Mouse (Mus musculus): ENCODE results near the gene Rpl36a. TPM values are rescaled to one million over a fixed set of nuclear protein-coding genes. Genes with fewer than 3 reads are reported as not detected.
A peak's percentile ranks its signal among the peaks of the same experiment; 100 is the strongest.

The Rpl36a gene
- total RNA-seq, 2 experiments from 2014 or later, result 125 to 148 TPM

DNA sequence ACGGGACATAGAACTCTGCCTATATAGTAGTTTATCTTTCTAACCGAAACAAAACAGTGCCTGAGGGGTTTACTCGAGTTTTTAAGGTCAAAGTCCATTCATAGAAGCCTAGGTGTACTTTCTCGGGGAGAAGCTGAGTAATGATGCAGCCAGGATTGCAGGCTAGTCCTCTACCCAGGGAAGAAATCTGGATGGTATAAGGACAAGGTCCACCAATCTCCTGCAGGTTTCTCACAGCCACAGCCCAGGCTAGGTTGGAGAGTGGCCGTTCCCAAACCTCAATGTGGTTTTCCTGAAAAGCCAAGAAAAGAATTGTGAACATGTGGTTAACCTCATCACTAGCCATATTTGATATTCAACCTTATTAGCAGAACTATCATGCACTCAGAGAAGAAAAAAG, 4.4 kb downstream of the Rpl36a start:
- no peak for DNase-seq (ENCODE audit: extremely low spot score in 1 of 2, low spot score in 1 of 2)

DNA sequence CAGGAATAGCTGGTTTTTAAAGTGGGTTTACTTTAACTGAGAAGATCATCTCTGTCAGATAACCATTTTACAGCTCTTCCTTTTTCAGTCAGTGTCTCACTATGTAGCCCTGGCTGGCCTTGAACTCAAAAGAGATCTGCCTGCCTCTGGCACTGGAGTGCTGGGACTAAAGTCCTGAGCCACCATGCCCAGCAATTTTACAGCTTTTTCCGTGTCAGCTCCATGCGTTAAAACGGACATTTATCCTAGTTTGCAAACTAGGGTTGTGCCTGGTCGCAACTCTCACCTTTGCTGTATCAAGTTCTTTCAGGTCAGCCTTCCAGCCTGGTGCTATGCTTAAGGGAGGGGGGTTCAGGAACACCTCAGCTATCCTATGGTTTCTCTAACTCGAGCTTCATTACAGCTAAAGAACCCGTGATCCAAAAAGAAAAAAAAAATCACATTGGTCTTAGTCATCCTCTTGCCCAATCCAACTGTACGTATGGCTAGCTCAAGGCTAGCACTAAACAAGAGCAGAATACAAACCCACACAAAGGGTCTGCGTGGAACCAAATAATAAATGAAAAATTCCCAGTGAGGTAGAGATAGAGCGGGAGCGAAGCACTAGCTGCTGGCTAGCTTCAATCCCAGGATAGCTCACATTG, 14.6 kb downstream of the Rpl36a start:
- no peak for DNase-seq (ENCODE audit: extremely low spot score in 1 of 2, low spot score in 1 of 2)

DNA sequence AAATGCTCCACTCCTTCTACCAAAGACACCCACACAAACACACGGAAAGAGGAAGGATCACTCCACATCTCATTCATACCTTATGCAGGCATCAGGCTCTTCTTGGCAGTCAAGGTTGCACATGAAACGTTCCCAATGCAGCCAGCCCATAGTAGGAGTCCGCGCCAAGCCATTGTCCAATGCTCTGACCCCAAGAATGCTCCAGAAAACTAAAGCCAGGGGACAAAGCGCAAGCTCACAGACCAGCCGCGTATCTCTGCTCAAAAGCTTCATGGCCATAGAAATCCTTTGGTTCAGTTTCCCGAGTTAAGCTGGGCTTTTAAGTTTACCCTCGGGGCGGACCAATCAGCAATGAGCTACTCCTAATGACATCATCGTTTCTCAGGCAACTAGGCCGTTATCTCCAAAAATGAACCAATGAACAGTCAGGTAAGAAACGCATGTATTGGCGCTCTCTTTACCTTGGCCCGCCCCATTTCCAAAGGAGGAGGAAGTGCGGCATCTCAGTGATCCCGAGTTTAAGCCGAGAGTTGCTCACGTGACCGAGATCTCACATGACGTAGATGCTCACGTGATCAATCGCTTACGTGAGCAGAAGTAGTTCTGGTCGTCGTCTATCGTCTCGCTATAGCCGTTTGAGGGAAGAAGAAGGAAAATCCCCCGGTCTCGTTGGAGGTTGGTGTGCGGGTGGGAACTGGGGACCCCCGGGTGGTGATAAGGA, 15.4 kb downstream of the Rpl36a start, which contains the start of the genes Gla and Hnrnph2:
Gene Gla, minus strand, starts transcription at position 467 of the 721 bp plus-strand sequence.
Gene Hnrnph2, plus strand, starts transcription at position 521 of the 721 bp plus-strand sequence.
- peak; percentile 55 to 66 for DNase-seq (ENCODE audit: extremely low spot score in 1 of 2, low spot score in 1 of 2)

DNA sequence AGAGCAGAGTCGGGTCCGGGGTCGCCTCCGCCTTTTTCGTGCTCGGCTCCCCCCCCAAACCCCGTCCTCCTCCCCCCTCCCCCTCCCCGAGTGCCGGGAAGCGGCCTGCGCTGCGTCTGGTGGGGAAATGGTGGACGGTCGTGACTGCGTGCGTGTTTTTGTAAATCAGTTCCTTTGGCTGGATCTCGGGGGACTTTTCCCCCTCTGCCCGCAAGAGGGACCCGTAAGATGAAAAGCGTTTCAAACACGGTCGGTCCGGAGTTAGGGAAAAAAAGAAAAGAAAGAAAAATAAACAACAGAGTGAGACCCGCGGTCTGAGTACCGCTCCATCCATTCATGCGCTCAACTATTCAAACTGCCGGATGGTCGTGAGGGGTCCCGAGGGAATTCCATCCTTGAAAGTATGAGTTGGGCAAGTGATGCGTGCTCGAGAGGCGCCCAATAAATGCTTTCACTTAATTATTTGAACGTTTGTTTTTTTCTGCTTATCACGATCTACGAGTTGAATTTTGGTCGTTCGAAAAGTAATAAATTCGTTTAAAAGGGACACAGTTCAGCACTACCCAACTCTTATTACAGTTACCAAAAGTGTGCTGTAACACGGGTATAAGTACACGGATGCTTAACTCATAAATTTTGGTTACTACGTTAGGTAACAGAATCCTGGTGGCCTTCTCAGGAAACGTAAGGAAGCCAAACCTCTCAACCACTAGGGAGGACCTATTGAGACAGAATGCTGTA, 16.1 kb downstream of the Rpl36a start:
- DNase-seq (ENCODE audit: extremely low spot score in 1 of 2, low spot score in 1 of 2), result no peak

DNA sequence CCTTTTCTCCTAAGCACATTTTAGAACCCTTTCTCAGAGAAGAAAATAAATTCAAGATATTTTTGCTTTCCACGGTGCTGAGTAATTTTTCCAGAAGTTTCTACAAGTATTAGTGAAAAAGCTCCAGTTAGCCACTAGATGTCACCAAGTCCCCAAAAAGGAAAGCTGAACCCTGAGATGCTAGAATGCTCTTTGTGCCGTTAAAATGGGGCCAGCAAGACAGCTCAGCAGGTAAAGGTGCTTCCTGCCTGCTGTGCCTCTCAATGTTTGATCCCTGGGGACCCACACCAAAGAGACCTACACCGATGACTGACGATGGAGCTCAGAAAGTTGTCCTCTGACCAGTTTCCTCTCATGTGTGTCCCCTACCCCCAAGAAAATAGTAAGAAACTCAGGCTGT, 24.0 kb downstream of the Rpl36a start:
- no peak for DNase-seq (ENCODE audit: extremely low spot score in 1 of 2, low spot score in 1 of 2)

DNA sequence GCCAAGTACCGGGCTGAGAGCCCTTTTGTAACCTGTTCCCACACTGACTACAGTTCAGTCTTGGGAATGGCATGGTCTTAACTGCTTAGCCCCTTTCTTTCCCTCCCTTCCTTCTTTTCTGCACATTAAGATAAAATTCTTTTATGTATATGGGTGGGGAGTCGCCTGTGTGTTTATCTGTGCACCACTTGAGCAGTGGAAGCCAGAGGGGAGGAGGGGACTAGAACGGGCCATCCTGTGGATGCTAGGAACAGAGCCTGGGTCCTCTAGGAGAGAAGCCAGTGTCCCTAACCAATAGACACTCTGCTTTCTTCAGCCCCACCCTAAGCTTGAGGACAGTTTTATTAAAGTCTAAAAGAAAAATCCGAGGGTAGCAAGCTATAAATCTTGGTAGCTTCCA, 25.5 kb downstream of the Rpl36a start:
- DNase-seq (ENCODE audit: extremely low spot score in 1 of 2, low spot score in 1 of 2), result no peak

DNA sequence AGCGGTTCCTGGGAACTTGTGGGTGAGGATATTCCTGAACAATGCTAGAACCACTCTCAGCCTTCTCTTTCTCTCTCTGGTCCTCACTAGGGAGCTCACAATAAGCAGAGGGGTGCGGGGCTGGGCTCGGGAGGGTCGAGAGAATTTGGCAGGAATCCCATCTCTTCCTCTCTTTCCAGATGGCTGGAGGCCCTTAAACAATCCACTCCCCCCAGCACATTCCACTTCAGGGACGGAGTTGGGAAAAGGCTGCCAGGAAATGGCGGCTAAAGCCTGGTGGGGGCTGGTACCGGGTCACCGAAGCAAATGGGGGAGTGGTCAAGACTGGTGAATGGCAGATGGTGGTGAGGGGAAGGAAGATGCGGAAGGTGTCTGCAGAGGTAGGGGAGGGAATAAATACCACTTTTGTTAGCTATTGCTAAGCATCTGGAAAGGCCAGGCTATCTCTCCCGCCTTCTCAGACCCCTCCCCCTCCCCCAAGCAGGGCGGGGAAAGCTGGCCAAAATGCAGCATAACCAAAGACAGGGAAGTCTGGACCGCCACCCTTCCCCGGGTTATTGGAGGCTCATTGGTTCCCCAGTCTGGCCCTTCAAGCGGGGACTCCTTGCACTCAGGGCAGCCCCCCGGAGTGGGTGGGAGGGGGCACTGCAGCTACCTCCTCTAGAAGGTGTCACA, 27.0 kb downstream of the Rpl36a start:
- DNase-seq (ENCODE audit: extremely low spot score in 1 of 2, low spot score in 1 of 2), result peak in 1 of 2 experiments; percentile 22

DNA sequence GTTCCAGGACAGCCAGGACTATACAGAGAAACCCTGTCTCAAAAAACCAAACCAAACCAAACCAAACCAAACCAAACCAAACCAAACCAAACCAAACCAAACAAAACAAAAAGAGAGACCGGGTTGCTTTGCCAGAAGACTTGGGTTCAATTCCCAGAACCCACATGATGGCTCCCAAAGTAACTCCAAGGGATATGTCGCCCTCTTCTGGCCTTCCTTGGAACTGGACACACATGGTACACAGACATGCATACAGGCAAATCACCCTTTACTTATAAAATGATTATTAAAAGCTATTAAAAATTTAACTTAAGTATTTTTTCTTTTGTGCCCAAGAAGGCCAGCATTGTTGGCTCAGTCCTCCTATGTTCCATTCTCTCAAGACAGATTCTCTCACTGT, 28.9 kb downstream of the Rpl36a start:
- no peak for DNase-seq (ENCODE audit: extremely low spot score in 1 of 2, low spot score in 1 of 2)

DNA sequence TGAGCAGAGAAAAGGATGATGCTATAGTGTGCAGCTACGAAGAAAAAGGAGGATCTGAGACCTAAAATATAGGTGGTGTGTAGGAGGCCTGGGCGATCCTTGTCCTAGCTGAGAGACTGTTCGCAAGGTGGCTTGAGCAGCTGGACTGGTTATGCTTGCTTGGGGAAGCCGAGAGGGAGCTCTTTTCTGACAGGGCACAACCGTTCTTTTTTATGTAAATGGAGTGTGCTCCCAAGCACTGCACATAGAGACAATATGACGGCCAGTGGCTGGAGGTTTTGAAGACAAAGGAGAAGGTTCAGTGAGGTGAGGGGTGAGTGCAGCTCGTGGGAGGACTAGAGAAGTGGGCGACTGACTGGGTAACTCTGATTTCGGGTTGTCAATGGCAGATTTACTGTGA, 34.2 kb downstream of the Rpl36a start:
- DNase-seq (ENCODE audit: extremely low spot score in 1 of 2, low spot score in 1 of 2), result no peak

DNA sequence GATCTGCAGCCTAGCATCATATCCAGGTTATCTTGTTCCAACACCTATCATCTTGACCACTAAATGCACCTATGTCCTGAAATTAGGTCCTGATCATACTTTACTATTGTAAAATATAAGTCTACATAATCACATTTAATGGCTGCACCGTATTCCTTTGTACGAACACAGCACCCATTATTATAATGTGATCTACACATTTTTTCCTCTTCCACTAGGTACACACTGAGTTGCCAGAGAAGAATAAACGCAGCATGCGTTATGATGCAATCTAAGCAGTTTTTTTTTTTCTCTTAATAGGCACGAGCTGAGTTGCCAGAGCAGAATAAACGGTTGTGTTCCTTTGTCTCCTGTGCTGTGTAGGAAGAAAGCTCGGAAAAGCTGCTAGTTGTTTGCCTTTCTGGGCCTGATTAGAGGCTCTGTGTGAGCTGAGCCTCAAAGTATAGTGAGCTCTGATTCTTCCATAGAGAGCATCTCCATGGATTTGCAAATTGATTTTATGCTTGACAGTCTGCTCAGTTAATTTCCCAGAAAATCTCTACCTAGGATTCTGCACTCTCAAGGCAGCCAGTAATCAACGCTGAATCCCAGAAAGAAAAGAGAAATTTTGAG, 34.9 kb downstream of the Rpl36a start:
- no peak for DNase-seq (ENCODE audit: extremely low spot score in 1 of 2, low spot score in 1 of 2)

DNA sequence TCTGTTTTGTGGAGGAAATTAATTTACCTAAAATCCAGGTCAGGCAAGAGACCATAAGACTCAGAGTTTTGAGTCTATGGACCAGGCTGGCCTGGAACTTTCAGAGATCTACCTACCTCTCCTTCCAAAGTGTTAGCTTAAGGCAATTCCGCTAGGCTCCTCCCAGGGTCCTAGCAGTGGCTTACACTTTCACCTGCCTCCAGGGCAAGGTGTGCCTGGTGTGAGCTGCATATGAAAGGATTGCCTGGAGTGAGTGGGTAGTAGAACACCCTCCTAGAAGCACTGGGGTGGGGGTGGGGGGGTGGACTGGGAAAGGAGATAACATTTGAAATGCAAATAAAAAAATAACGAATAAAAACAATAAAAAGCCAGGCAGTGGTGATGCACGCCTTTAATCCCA, 36.2 kb downstream of the Rpl36a start:
- DNase-seq (ENCODE audit: extremely low spot score in 1 of 2, low spot score in 1 of 2), result no peak

DNA sequence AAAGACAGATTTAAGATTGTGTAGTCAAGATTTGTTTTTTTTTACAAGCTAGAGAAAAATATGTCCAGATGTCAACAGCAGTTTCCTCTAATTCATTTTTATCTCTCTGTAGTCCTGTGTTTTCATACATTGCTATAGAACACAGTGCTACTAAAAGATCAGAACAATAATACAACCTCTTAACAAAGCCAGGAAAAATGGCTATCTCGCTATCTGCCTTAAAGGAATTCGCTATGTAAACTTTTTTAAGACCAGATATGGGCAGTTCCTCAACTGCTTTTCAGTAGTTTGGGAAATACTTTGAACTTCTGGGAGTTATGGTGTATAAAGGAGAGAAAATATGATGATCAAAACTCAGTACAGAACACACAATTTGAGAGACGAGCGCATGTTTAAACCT, 37.9 kb downstream of the Rpl36a start:
- no peak for DNase-seq (ENCODE audit: extremely low spot score in 1 of 2, low spot score in 1 of 2)

DNA sequence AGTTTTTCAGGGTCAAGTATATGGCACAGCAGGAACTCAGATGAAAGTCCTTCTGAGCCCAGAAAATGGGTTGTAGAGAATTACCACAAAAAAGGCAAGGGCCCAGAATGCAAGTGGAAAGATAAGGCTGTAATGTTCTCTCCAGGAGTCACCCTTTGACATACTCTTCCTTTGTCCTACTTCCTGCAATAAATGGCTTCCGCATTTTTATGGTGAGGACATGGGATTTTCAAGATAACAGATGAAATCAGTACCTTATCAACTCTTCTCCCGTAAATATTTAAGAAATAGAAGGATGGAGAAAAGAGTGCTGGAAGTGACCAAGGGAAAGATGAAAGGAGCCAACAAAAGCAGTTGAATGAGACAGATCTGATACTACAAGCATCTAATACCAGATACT, 42.7 kb downstream of the Rpl36a start:
- no peak for DNase-seq (ENCODE audit: extremely low spot score in 1 of 2, low spot score in 1 of 2)

DNA sequence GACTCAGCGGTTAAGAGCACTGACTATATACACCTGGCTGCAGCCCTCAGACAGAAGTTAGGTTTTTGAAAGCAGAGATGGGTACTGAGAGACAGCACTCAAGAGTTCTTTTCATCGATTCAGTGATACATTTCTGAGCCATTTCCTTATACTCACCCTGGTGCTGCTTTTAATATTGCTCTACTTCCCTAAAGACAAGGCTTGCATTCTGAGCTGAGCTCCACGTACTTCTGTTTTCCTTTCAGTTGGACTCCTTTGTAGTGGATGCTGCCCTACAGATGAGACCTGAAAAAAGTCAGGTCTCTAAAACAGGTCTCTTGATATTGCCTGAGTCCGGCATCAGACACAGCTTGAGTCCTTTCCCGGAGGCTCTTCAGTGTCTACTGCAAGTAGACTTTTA, 47.3 kb downstream of the Rpl36a start:
- DNase-seq (ENCODE audit: extremely low spot score in 1 of 2, low spot score in 1 of 2), result no peak

DNA sequence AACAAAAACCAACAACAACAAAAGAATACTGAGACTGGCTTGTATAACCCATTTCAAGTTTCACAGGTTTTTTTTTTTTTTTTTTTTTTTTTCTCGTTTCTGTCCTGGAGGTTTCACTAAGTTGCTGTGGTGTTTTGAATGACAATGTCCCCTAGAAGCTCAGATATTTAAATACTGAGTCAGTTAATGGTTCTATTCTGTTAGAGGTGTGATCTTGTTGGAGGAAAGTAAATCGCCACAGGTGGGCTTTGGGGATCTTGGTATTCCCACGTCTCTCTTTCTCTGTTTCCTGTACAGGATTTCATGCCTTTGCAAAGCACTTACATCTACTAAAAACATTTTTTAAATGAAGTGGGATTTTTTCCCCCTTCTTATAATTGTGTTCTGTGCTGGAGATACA, 49.7 kb downstream of the Rpl36a start:
- DNase-seq (ENCODE audit: extremely low spot score in 1 of 2, low spot score in 1 of 2), result no peak

DNA sequence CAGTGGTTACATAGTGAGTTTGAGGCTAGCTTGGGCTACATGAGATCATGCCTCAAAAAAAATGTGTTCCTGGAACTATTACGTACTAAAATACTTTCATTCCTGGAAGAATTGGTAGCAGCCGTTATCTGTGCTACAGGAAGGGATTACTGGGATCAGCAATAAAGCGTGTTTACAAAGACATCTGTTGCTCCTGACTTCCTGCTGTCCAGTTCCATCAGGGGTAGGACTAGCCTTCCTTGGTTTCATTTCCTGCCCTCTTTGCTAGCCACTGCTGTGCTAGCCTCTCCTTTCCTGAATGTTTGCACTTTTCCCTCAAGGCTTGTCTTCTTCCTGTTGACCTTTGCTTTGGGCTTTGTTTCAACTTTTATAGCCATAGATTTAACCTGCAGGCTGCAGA, 50.4 kb downstream of the Rpl36a start:
- DNase-seq (ENCODE audit: extremely low spot score in 1 of 2, low spot score in 1 of 2), result no peak
